Mouse (Mus musculus) heart, embryonic 15.5 days (tissue): ENCODE measurements around the gene Arl4d. TPM values are rescaled to one million over a fixed set of nuclear protein-coding genes. Genes with fewer than 3 reads are reported as not detected.
A peak's percentile ranks its signal among the peaks of the same experiment; 100 is the strongest.
"Not testable (repeated sequence)": the region's sequence is repeated elsewhere in the genome, so short reads cannot be mapped to it uniquely, and the experiment has no call there.

Experiments used
- ATAC-seq: fragments of 200-750 bp; cut with Nextera tagmentation; replicated peaks from 2 replicates; pipeline ENCODE4 v1.8.0; 2017; ENCODE audit warnings: low read depth, moderate TSS enrichment; ENCODE audit not compliant: insufficient number of reproducible peaks, insufficient read depth, low FRiP score
- H3K27ac ChIP-seq: fragments of 300-500 bp; sonication (generic); 2 replicates; pipeline ENCODE4 v1.5.1; 2015; ENCODE audit warnings: mild to moderate bottlenecking, inconsistent platforms
- H3K27me3 ChIP-seq: fragments of 300-500 bp; sonication (generic); 2 replicates; pipeline ENCODE4 v1.6.1; 2015; ENCODE audit warnings: inconsistent platforms
- H3K36me3 ChIP-seq: fragments of 300-500 bp; sonication (generic); 2 replicates; pipeline ENCODE4 v1.6.1; 2015; ENCODE audit warnings: mild to moderate bottlenecking, inconsistent platforms
- H3K4me1 ChIP-seq: fragments of 300-500 bp; sonication (generic); replicated peaks from 2 replicates; pipeline ENCODE4 v1.6.1; 2015; ENCODE audit warnings: inconsistent platforms
- H3K4me2 ChIP-seq: fragments of 300-500 bp; sonication (generic); 2 replicates; pipeline ENCODE4 v1.6.1; 2015; ENCODE audit warnings: inconsistent platforms, mild to moderate bottlenecking, moderate library complexity
- H3K4me3 ChIP-seq: fragments of 300-500 bp; sonication (generic); 2 replicates; pipeline ENCODE4 v1.5.1; 2015; ENCODE audit warnings: mild to moderate bottlenecking, inconsistent platforms
- H3K9ac ChIP-seq: fragments of 300-500 bp; sonication (generic); 2 replicates; pipeline ENCODE4 v1.6.1; 2015; ENCODE audit warnings: mild to moderate bottlenecking, inconsistent platforms
- H3K9me3 ChIP-seq: fragments of 300-500 bp; sonication (generic); replicated peaks from 2 replicates; pipeline ENCODE4 v1.6.1; 2016; ENCODE audit warnings: inconsistent platforms
- WGBS: fragments of 180-500 bp; shearing (Covaris S2); methylation state at CpG from one replicate; pipeline ENCODE4 v1.1.7; 2015; ENCODE audit warnings: mixed read lengths; 5-methylcytosine and 5-hydroxymethylcytosine counted together
- polyA plus RNA-seq: library from polyadenylated mRNA; unstranded; fragments of >200 nt; fragmentation: Nextera tagmentation; extraction: Ambion mirVana; gene quantifications from 2 replicates; pipeline ENCODE4 v1.2.1, GENCODE M21; 2015

Arl4d gene
- polyA plus RNA-seq, 1 experiment from 2014 or later: 6.1 TPM

- H3K27me3 ChIP-seq, H3K4me2 ChIP-seq, H3K4me3 ChIP-seq, H3K9ac ChIP-seq, H3K9me3 ChIP-seq, H3K27ac ChIP-seq, ATAC-seq, H3K36me3 ChIP-seq: not testable (repeated sequence)
- peaks cover 12% of the 10 kb centered on the region for H3K4me1 ChIP-seq
- 90% methylated on average over 10 of the region's 10 CpGs for WGBS
These were observed 18.2 kb upstream of the Arl4d start for GRCm38 (mm10) chr11:101647093-101647492.

GRCm38 (mm10) chr11:101656356-101656755, 9.0 kb upstream of the Arl4d start:
- peaks cover 3% of the 10 kb centered on the region for H3K4me1 ChIP-seq
- no peak overlapping the region for H3K27ac ChIP-seq
- no peak for ATAC-seq
- 0 out of 2 replicates have a peak, but pooled peaks cover 7% of the 10 kb centered on the region for H3K27me3 ChIP-seq
- no peak overlapping the region for H3K9ac ChIP-seq
- no peaks in the 10 kb centered on the region for H3K9me3 ChIP-seq
- H3K36me3 ChIP-seq: no peaks in the 10 kb centered on the region
- H3K4me2 ChIP-seq: no peak overlapping the region
- no peak overlapping the region for H3K4me3 ChIP-seq
- 87% methylated on average over 4 of the region's 4 CpGs for WGBS

GRCm38 (mm10) chr11:101657528-101657885, 7.8 kb upstream of the Arl4d start:
- Histone ChIP-seq H3K4me2 (peak overlapping the region; percentile 56), H3K36me3 (no peaks in the 10 kb centered on the region), H3K9me3 (no peaks in the 10 kb centered on the region), H3K4me1 (peaks cover 3% of the 10 kb centered on the region), H3K9ac (peak overlapping the region; percentile 55; the same call in 1 of the 2 replicates), H3K4me3 (peak overlapping the region; percentile 34), H3K27ac (peak overlapping the region; percentile 92), H3K27me3 (0 out of 2 replicates have a peak, but pooled peaks cover 7% of the 10 kb centered on the region)
- 4% methylated on average over 3 of the region's 3 CpGs for WGBS
- ATAC-seq: peak; percentile 41

GRCm38 (mm10) chr11:101657886-101658750, 7.2 kb upstream of the Arl4d start:
- H3K27me3 ChIP-seq, H3K36me3 ChIP-seq, H3K9me3 ChIP-seq, H3K4me1 ChIP-seq: not testable (repeated sequence)
- under 1% methylated on average over 38 of the region's 40 CpGs for WGBS
- H3K27ac ChIP-seq: peak overlapping the region; percentile 92
- H3K9ac ChIP-seq: peak overlapping the region; percentile 55; the same call in 1 of the 2 replicates
- ATAC-seq: peak; percentile 87
- peak overlapping the region; percentile 56 for H3K4me2 ChIP-seq
- peak overlapping the region; percentile 34 for H3K4me3 ChIP-seq

GRCm38 (mm10) chr11:101658751-101659558, 6.4 kb upstream of the Arl4d start:
- Histone ChIP-seq H3K9me3 (no peaks in the 10 kb centered on the region), H3K36me3 (no peaks in the 10 kb centered on the region), H3K27me3 (0 out of 2 replicates have a peak, but pooled peaks cover 3% of the 10 kb centered on the region), H3K9ac (0 out of 2 replicates have a peak overlapping the region, but pooled peaks have one; percentile 25), H3K27ac (peak overlapping the region; percentile 88), H3K4me2 (peak overlapping the region; percentile 15; the same call in 1 of the 2 replicates), H3K4me1 (peaks cover 6% of the 10 kb centered on the region), H3K4me3 (peak overlapping the region; percentile 9; the same call in 1 of the 2 replicates)
- 29% methylated on average over 10 of the region's 10 CpGs for WGBS
- no peak for ATAC-seq

GRCm38 (mm10) chr11:101661191-101661590, 4.2 kb upstream of the Arl4d start:
- no peak for ATAC-seq
- no peaks in the 10 kb centered on the region for H3K9me3 ChIP-seq
- no peak overlapping the region for H3K27ac ChIP-seq
- H3K27me3 ChIP-seq: no peaks in the 10 kb centered on the region
- no peaks in the 10 kb centered on the region for H3K36me3 ChIP-seq
- peaks cover 9% of the 10 kb centered on the region for H3K4me1 ChIP-seq
- no peak overlapping the region for H3K4me3 ChIP-seq
- H3K9ac ChIP-seq: no peak overlapping the region
- 65% methylated on average over 7 of the region's 7 CpGs for WGBS
- H3K4me2 ChIP-seq: no peak overlapping the region

- no peak overlapping the region for H3K27ac ChIP-seq
- no peak for ATAC-seq
- H3K4me2 ChIP-seq: no peak overlapping the region
- WGBS: 31% methylated on average over 5 of the region's 5 CpGs
- no peaks in the 10 kb centered on the region for H3K27me3 ChIP-seq
- H3K9ac ChIP-seq: no peak overlapping the region
- peaks cover 14% of the 10 kb centered on the region for H3K4me1 ChIP-seq
- H3K4me3 ChIP-seq: no peak overlapping the region
- no peaks in the 10 kb centered on the region for H3K9me3 ChIP-seq
- no peaks in the 10 kb centered on the region for H3K36me3 ChIP-seq
These were observed 3.6 kb upstream of the Arl4d start for GRCm38 (mm10) chr11:101661786-101662185.

GRCm38 (mm10) chr11:101663229-101664027, 1.9 kb upstream of the Arl4d start:
- H3K9me3 ChIP-seq: no peaks in the 10 kb centered on the region
- H3K36me3 ChIP-seq: no peaks in the 10 kb centered on the region
- H3K27me3 ChIP-seq: no peaks in the 10 kb centered on the region
- ATAC-seq: no peak
- H3K4me2 ChIP-seq: no peak overlapping the region
- peak overlapping the region; percentile 34; the same call in 1 of the 2 replicates for H3K27ac ChIP-seq
- no peak overlapping the region for H3K9ac ChIP-seq
- peaks cover 27% of the 10 kb centered on the region for H3K4me1 ChIP-seq
- WGBS: 35% methylated on average over 11 of the region's 11 CpGs
- no peak overlapping the region for H3K4me3 ChIP-seq

- peak overlapping the region; percentile 62 for H3K4me3 ChIP-seq
- H3K36me3 ChIP-seq: no peaks in the 10 kb centered on the region
- no peaks in the 10 kb centered on the region for H3K9me3 ChIP-seq
- peak overlapping the region; percentile 72 for H3K9ac ChIP-seq
- no peak; the same call in 1 of the 2 replicates for ATAC-seq
- H3K4me1 ChIP-seq: peaks cover 37% of the 10 kb centered on the region
- under 1% methylated on average over 24 of the region's 24 CpGs for WGBS
- H3K27ac ChIP-seq: peak overlapping the region; percentile 85
- H3K27me3 ChIP-seq: no peaks in the 10 kb centered on the region
- H3K4me2 ChIP-seq: peak overlapping the region; percentile 93
These were observed 273 bp downstream of the Arl4d start for GRCm38 (mm10) chr11:101665636-101665992.

GRCm38 (mm10) chr11:101666626-101667345, 1.4 kb downstream of the Arl4d start:
- Histone ChIP-seq H3K27me3 (no peaks in the 10 kb centered on the region), H3K27ac (peak overlapping the region; percentile 26; the same call in 1 of the 2 replicates), H3K4me2 (peak overlapping the region; percentile 93), H3K4me1 (peaks cover 37% of the 10 kb centered on the region), H3K4me3 (peak overlapping the region; percentile 62), H3K9ac (peak overlapping the region; percentile 5; the same call in 1 of the 2 replicates), H3K9me3 (no peaks in the 10 kb centered on the region), H3K36me3 (no peaks in the 10 kb centered on the region)
- no peak for ATAC-seq
- WGBS: 56% methylated on average over 28 of the region's 28 CpGs
